Mouse (Mus musculus): Measurements from ENCODE around the gene Trim67. TPM values are rescaled to one million over a fixed set of nuclear protein-coding genes. Genes with fewer than 3 reads are reported as not detected.

The Trim67 gene
- total RNA-seq, 1 experiment from 2014 or later, result not detected

- no peak for ATAC-seq (ENCODE audit: extremely low read depth, insufficient number of reproducible peaks, low FRiP score, poor library complexity, severe bottlenecking)
Observed at GRCm38 (mm10) chr8:124863163-124863677, 70.3 kb downstream of the Trim67 start.

GRCm38 (mm10) chr8:124863729-124864128, 70.8 kb downstream of the Trim67 start:
- ATAC-seq (ENCODE audit: extremely low read depth, insufficient number of reproducible peaks, low FRiP score, poor library complexity, severe bottlenecking), result no peak

GRCm38 (mm10) chr8:124866669-124867068, 73.8 kb downstream of the Trim67 start:
- ATAC-seq (ENCODE audit: extremely low read depth, insufficient number of reproducible peaks, low FRiP score, poor library complexity, severe bottlenecking), result no peak

- ATAC-seq (ENCODE audit: extremely low read depth, insufficient number of reproducible peaks, low FRiP score, poor library complexity, severe bottlenecking), result no peak
Observed at GRCm38 (mm10) chr8:124867126-124867525, 74.2 kb downstream of the Trim67 start.

GRCm38 (mm10) chr8:124869708-124870107, 76.8 kb downstream of the Trim67 start:
- no peak for ATAC-seq (ENCODE audit: extremely low read depth, insufficient number of reproducible peaks, low FRiP score, poor library complexity, severe bottlenecking)

- ATAC-seq (ENCODE audit: extremely low read depth, insufficient number of reproducible peaks, low FRiP score, poor library complexity, severe bottlenecking), result no peak
Observed at GRCm38 (mm10) chr8:124871474-124871873, 78.6 kb downstream of the Trim67 start.

GRCm38 (mm10) chr8:124872081-124872480, 79.2 kb downstream of the Trim67 start:
- ATAC-seq (ENCODE audit: extremely low read depth, insufficient number of reproducible peaks, low FRiP score, poor library complexity, severe bottlenecking), result no peak

GRCm38 (mm10) chr8:124872690-124873089, 79.8 kb downstream of the Trim67 start:
- no peak for ATAC-seq (ENCODE audit: extremely low read depth, insufficient number of reproducible peaks, low FRiP score, poor library complexity, severe bottlenecking)

GRCm38 (mm10) chr8:124878141-124878540, 85.2 kb downstream of the Trim67 start:
- no peak for ATAC-seq (ENCODE audit: extremely low read depth, insufficient number of reproducible peaks, low FRiP score, poor library complexity, severe bottlenecking)

GRCm38 (mm10) chr8:124878946-124879526, 86.1 kb downstream of the Trim67 start:
- no peak for ATAC-seq (ENCODE audit: extremely low read depth, insufficient number of reproducible peaks, low FRiP score, poor library complexity, severe bottlenecking)

Other genes starting within 250 kb of the Trim67 start
- not detected in 2 replicates for gene Agt, start 223.4 kb upstream of the Trim67 start, total RNA-seq (2017)
- not detected in 2 replicates for gene Capn9, start 217.0 kb upstream of the Trim67 start, total RNA-seq (2017)
- 1.8 and 2.6 TPM in 2 replicates for gene 2310022B05Rik, start 129.7 kb upstream of the Trim67 start, total RNA-seq (2017)
- 60.0 and 63.4 TPM in 2 replicates for gene Ttc13, start 71.1 kb upstream of the Trim67 start, total RNA-seq (2017)
- gene Arv1, start 71.0 kb upstream of the Trim67 start, total RNA-seq (2017), result 9.1 and 12.9 TPM in 2 replicates
- gene Fam89a, start 41.3 kb upstream of the Trim67 start, total RNA-seq (2017), result not detected in 2 replicates
- 68.8 and 77.0 TPM in 2 replicates for gene Gnpat, start 69.9 kb downstream of the Trim67 start, total RNA-seq (2017)
- gene 2810004N23Rik, start 70.0 kb downstream of the Trim67 start, total RNA-seq (2017), result 26.5 and 27.5 TPM in 2 replicates
- 17.8 and 21.8 TPM in 2 replicates for gene Exoc8, start 104.6 kb downstream of the Trim67 start, total RNA-seq (2017)
- 26.2 and 31.1 TPM in 2 replicates for gene Sprtn, start 104.8 kb downstream of the Trim67 start, total RNA-seq (2017)
- gene Egln1, start 156.2 kb downstream of the Trim67 start, total RNA-seq (2017), result 14.2 and 15.9 TPM in 2 replicates
- 51.6 and 53.2 TPM in 2 replicates for gene Tsnax, start 219.9 kb downstream of the Trim67 start, total RNA-seq (2017)

All from neutrophil, adult 5-6 weeks (primary cell).